Comparison of ENCODE assay signal across 9 mouse cellular contexts in genomic region chr15:10313522-10314455, GRCm38 (mm10). TPM values are rescaled to one million over a fixed set of nuclear protein-coding genes. Genes with fewer than 3 reads are reported as not detected.
DNase-seq lines count a peak whose midpoint lies in the region; ATAC-seq and TF ChIP-seq lines count a peak whose summit lies in the region.
"Had no signal": no experiment of that assay in that cellular context is flagged by ENCODE, and none has a peak within 500 bp of the region (broad histone marks: within the 10 kb centered on the region; RNA-seq: fewer than 3 reads in every experiment).

No protein-coding gene starts in this region.

- DNase-seq in cerebellum, adult 9-10 months = peak; percentile 9
- no peak for DNase-seq in cerebellum, adult 11 months
- peak; percentile 64 for DNase-seq in NIH3T3 (ENCODE audit: low read depth)
- peak; percentile 66 for DNase-seq in embryo, embryonic 10 days (ENCODE audit: low spot score)
- peak; percentile 71 for DNase-seq in heart, postnatal 4 days
- peak; percentile 66 to 77 for DNase-seq in layer of hippocampus, postnatal 14 days (ENCODE audit: low spot score in 2 of 2)
- peak; percentile 38 for DNase-seq in stomach, postnatal 0 days (ENCODE audit: low spot score)

- H3K4me1 ChIP-seq in midbrain, embryonic 15.5 days = no peaks in the 10 kb centered on the region
- H3K4me1 ChIP-seq in stomach, postnatal 0 days (replicated peaks; ENCODE audit: control insufficient read depth, insufficient read depth) = no peaks in the 10 kb centered on the region

- ATAC-seq in midbrain, embryonic 15.5 days (replicated peaks) = peak; percentile 90
- ATAC-seq in stomach, postnatal 0 days (ENCODE audit: low FRiP score, low TSS enrichment) = no peak

- no peak overlapping the region for H3K4me2 ChIP-seq in midbrain, embryonic 15.5 days
- H3K4me2 ChIP-seq in stomach, postnatal 0 days (replicated peaks; ENCODE audit: low read depth) = no peak overlapping the region

- no peaks in the 10 kb centered on the region for H3K36me3 ChIP-seq in midbrain, embryonic 15.5 days (replicated peaks)
- H3K36me3 ChIP-seq in stomach, postnatal 0 days (ENCODE audit: control insufficient read depth, insufficient read depth, low read length) = no peaks in the 10 kb centered on the region

- no peaks in the 10 kb centered on the region for H3K27me3 ChIP-seq in midbrain, embryonic 15.5 days (replicated peaks)
- H3K27me3 ChIP-seq in stomach, postnatal 0 days (ENCODE audit: control insufficient read depth, insufficient read depth, low read length) = no peaks in the 10 kb centered on the region

- H3K4me3 ChIP-seq in midbrain, embryonic 15.5 days = no peak overlapping the region
- H3K4me3 ChIP-seq in stomach, postnatal 0 days (ENCODE audit: low read depth, low read length) = no peak overlapping the region

- no peak for TF ChIP-seq EP300 in stomach, postnatal 0 days (optimal IDR thresholded peaks at IDR 0.05)

- no peaks in the 10 kb centered on the region for H3K9me3 ChIP-seq in midbrain, embryonic 15.5 days
- no peaks in the 10 kb centered on the region for H3K9me3 ChIP-seq in stomach, postnatal 0 days (ENCODE audit: control insufficient read depth, low read length)

- 49% methylated on average over 7 of the region's 7 CpGs for WGBS in midbrain, embryonic 15.5 days
- WGBS in stomach, postnatal 0 days = 49% methylated on average over 7 of the region's 7 CpGs

- no peak overlapping the region for H3K9ac ChIP-seq in midbrain, embryonic 15.5 days
- H3K9ac ChIP-seq in stomach, postnatal 0 days (ENCODE audit: low read length) = no peak overlapping the region

- peak; percentile 78 for TF ChIP-seq CTCF in stomach, postnatal 0 days (IDR thresholded peaks at IDR 0.05; ENCODE audit: low read depth)

- H3K27ac ChIP-seq in midbrain, embryonic 15.5 days = no peak overlapping the region
- H3K27ac ChIP-seq in stomach, postnatal 0 days (replicated peaks) = no peak overlapping the region

RNA-seq across cellular contexts. Expression of gene Gm21973, which starts 11.4 kb away (rescaled TPM):
- not detected for total RNA-seq in heart, postnatal 4 days (2021)
- not detected for total RNA-seq in layer of hippocampus, postnatal 14 days (2021)
- not detected in 2 replicates for polyA plus RNA-seq in midbrain, embryonic 15.5 days (2015; fragmentation: Nextera tagmentation; extraction: Ambion mirVana)
- not detected in 2 replicates for polyA plus RNA-seq in stomach, postnatal 0 days (2015; fragmentation: Nextera tagmentation; extraction: Ambion mirVana)
- polyA plus RNA-seq: liver, embryonic 16.5 days had no signal

RNA-seq across cellular contexts. Expression of gene Agxt2, which starts 44.5 kb away (rescaled TPM):
- total RNA-seq in heart, postnatal 4 days (2021) = not detected
- not detected for total RNA-seq in layer of hippocampus, postnatal 14 days (2021)
- not detected in 2 replicates for polyA plus RNA-seq in midbrain, embryonic 15.5 days (2015; fragmentation: Nextera tagmentation; extraction: Ambion mirVana)
- polyA plus RNA-seq in stomach, postnatal 0 days (2015; fragmentation: Nextera tagmentation; extraction: Ambion mirVana) = 0.17 TPM in 1 of 2 replicates, not detected in the other
